Mouse (Mus musculus) lung, postnatal 0 days (tissue): Measurements from ENCODE around the gene Ryr3. TPM values are rescaled to one million over a fixed set of nuclear protein-coding genes. Genes with fewer than 3 reads are reported as not detected.
A peak's percentile ranks its signal among the peaks of the same experiment; 100 is the strongest.

Experiments
- ATAC-seq: fragments of 200-750 bp; cut with Nextera tagmentation; 2 replicates; pipeline ENCODE4 v1.8.0; 2017; ENCODE audit warnings: moderate library complexity
- DNase-seq: peaks from one replicate; pipeline ENCODE4 v3.0.0-alpha.2; 2016; ENCODE audit warnings: low spot score
- H3K27ac ChIP-seq: fragments of 300-500 bp; sonication (generic); 2 replicates; pipeline ENCODE4 v1.5.1; 2014; ENCODE audit warnings: antibody characterized with exemption, mild to moderate bottlenecking, low read length, mixed read lengths
- H3K27me3 ChIP-seq: fragments of 300-500 bp; sonication (generic); replicated peaks from 2 replicates; pipeline ENCODE4 v1.6.1; 2014; ENCODE audit warnings: low read length, mixed read lengths; ENCODE audit not compliant: insufficient read depth
- H3K36me3 ChIP-seq: fragments of 300-500 bp; sonication (generic); 2 replicates; pipeline ENCODE4 v1.6.1; 2014; ENCODE audit warnings: low read length, mixed read lengths; ENCODE audit not compliant: insufficient read depth
- H3K4me1 ChIP-seq: fragments of 300-500 bp; sonication (generic); 2 replicates; pipeline ENCODE4 v1.6.1; 2014; ENCODE audit warnings: antibody characterized with exemption, low read depth, low read length, mixed read lengths; ENCODE audit not compliant: insufficient read depth
- H3K4me2 ChIP-seq: fragments of 300-500 bp; sonication (generic); replicated peaks from 2 replicates; pipeline ENCODE4 v1.6.1; 2014; ENCODE audit warnings: low read depth, mild to moderate bottlenecking, low read length, moderate library complexity, mixed read lengths
- H3K4me3 ChIP-seq: fragments of 300-500 bp; sonication (generic); 2 replicates; pipeline ENCODE4 v1.5.1; 2014; ENCODE audit warnings: low read depth, low read length
- H3K9ac ChIP-seq: fragments of 300-500 bp; sonication (generic); replicated peaks from 2 replicates; pipeline ENCODE4 v1.6.1; 2014; ENCODE audit warnings: low read depth, mild to moderate bottlenecking
- H3K9me3 ChIP-seq: fragments of 300-500 bp; sonication (generic); 2 replicates; pipeline ENCODE4 v1.6.1; 2016; ENCODE audit warnings: low read length, mixed read lengths
- CTCF ChIP-seq: IDR thresholded peaks from 2 replicates; pipeline ENCODE4 v1.5.1; 2016; ENCODE audit warnings: antibody characterized with exemption, mild to moderate bottlenecking
- EP300 ChIP-seq: IDR thresholded peaks from 2 replicates; pipeline ENCODE4 v1.6.1; 2016; ENCODE audit warnings: antibody characterized with exemption, mild to moderate bottlenecking, control low read depth
- WGBS: fragments of 180-500 bp; shearing (Covaris S2); extraction: QIAGEN DNeasy Blood & Tissue Kit; methylation state at CpG from one replicate; pipeline ENCODE4 v1.1.7; 2014; 5-methylcytosine and 5-hydroxymethylcytosine counted together
- polyA plus RNA-seq: library from polyadenylated mRNA; unstranded; fragments of >200 nt; fragmentation: Nextera tagmentation; extraction: Ambion mirVana; gene quantifications from 2 replicates; pipeline ENCODE4 v1.2.1, GENCODE M21; 2015

The Ryr3 gene
- polyA plus RNA-seq, 1 experiment from 2014 or later: 0.57 TPM

GRCm38 (mm10) chr2:113030689-113031088, 186.2 kb downstream of the Ryr3 start:
- no peak for TF ChIP-seq CTCF
- no peak for TF ChIP-seq EP300
- no peaks in the 10 kb centered on the region for H3K36me3 ChIP-seq
- no peaks in the 10 kb centered on the region for H3K4me1 ChIP-seq
- ATAC-seq (no peak), DNase-seq (no peak)
- WGBS: 69% methylated on average over 5 of the region's 5 CpGs
- H3K27me3 ChIP-seq: no peaks in the 10 kb centered on the region
- H3K9ac ChIP-seq: no peak overlapping the region
- H3K9me3 ChIP-seq: no peaks in the 10 kb centered on the region
- no peak overlapping the region for H3K4me3 ChIP-seq
- no peak overlapping the region for H3K27ac ChIP-seq
- H3K4me2 ChIP-seq: no peak overlapping the region

GRCm38 (mm10) chr2:113019896-113020295, 197.0 kb downstream of the Ryr3 start:
- Histone ChIP-seq H3K4me3 (no peak overlapping the region), H3K4me1 (no peaks in the 10 kb centered on the region), H3K27ac (no peak overlapping the region), H3K9me3 (no peaks in the 10 kb centered on the region), H3K9ac (no peak overlapping the region), H3K27me3 (no peaks in the 10 kb centered on the region), H3K4me2 (no peak overlapping the region), H3K36me3 (no peaks in the 10 kb centered on the region)
- ATAC-seq (no peak), DNase-seq (no peak)
- TF ChIP-seq CTCF (no peak), EP300 (no peak)
- 60% methylated on average over 7 of the region's 7 CpGs for WGBS

GRCm38 (mm10) chr2:113018278-113018677, 198.6 kb downstream of the Ryr3 start:
- ATAC-seq: peak; percentile 77
- H3K4me1 ChIP-seq: no peaks in the 10 kb centered on the region
- no peaks in the 10 kb centered on the region for H3K9me3 ChIP-seq
- no peaks in the 10 kb centered on the region for H3K27me3 ChIP-seq
- TF ChIP-seq EP300 (no peak), CTCF (no peak)
- DNase-seq: peak; percentile 39
- H3K27ac ChIP-seq: no peak overlapping the region
- H3K9ac ChIP-seq: no peak overlapping the region
- H3K36me3 ChIP-seq: no peaks in the 10 kb centered on the region
- H3K4me3 ChIP-seq: no peak overlapping the region
- WGBS: 32% methylated on average over 1 of the region's 1 CpGs
- H3K4me2 ChIP-seq: no peak overlapping the region

- no peak overlapping the region for H3K27ac ChIP-seq
- H3K9me3 ChIP-seq: no peaks in the 10 kb centered on the region
- DNase-seq (no peak), ATAC-seq (no peak)
- no peaks in the 10 kb centered on the region for H3K4me1 ChIP-seq
- TF ChIP-seq EP300: no peak
- TF ChIP-seq CTCF: no peak
- no peaks in the 10 kb centered on the region for H3K36me3 ChIP-seq
- no peaks in the 10 kb centered on the region for H3K27me3 ChIP-seq
- WGBS: 67% methylated on average over 2 of the region's 2 CpGs
- no peak overlapping the region for H3K4me3 ChIP-seq
- H3K9ac ChIP-seq: no peak overlapping the region
- no peak overlapping the region for H3K4me2 ChIP-seq
These were observed 200.7 kb downstream of the Ryr3 start for GRCm38 (mm10) chr2:113016236-113016635.

- no peak overlapping the region for H3K4me2 ChIP-seq
- no peak overlapping the region for H3K4me3 ChIP-seq
- no peak overlapping the region for H3K9ac ChIP-seq
- DNase-seq (no peak), ATAC-seq (no peak)
- H3K9me3 ChIP-seq: no peaks in the 10 kb centered on the region
- TF ChIP-seq CTCF: no peak
- no peak for TF ChIP-seq EP300
- H3K4me1 ChIP-seq: no peaks in the 10 kb centered on the region
- H3K36me3 ChIP-seq: no peaks in the 10 kb centered on the region
- no peak overlapping the region for H3K27ac ChIP-seq
- 50% methylated on average over 11 of the region's 11 CpGs for WGBS
- no peaks in the 10 kb centered on the region for H3K27me3 ChIP-seq
These were observed 207.7 kb downstream of the Ryr3 start for GRCm38 (mm10) chr2:113008961-113009740.

- Histone ChIP-seq H3K4me1 (no peaks in the 10 kb centered on the region), H3K27ac (no peak overlapping the region), H3K9ac (no peak overlapping the region), H3K9me3 (no peaks in the 10 kb centered on the region), H3K36me3 (no peaks in the 10 kb centered on the region), H3K27me3 (no peaks in the 10 kb centered on the region), H3K4me3 (no peak overlapping the region), H3K4me2 (no peak overlapping the region)
- no peak for TF ChIP-seq CTCF
- TF ChIP-seq EP300: no peak
- ATAC-seq (no peak), DNase-seq (no peak)
- WGBS: 78% methylated on average over 3 of the region's 3 CpGs
These were observed 218.4 kb downstream of the Ryr3 start for GRCm38 (mm10) chr2:112998498-112998897.
